Mouse (Mus musculus) frontal cortex, postnatal 36 days (tissue): Measurements from ENCODE around the gene Celf5.
A peak's percentile ranks its signal among the peaks of the same experiment; 100 is the strongest.

Experiments used
- DNase-seq, 2 experiments: peaks; one replicate each; pipeline ENCODE4 v3.0.0; 2022; ENCODE audit warnings: low spot score in 2 of 2

Gene Celf5

DNA sequence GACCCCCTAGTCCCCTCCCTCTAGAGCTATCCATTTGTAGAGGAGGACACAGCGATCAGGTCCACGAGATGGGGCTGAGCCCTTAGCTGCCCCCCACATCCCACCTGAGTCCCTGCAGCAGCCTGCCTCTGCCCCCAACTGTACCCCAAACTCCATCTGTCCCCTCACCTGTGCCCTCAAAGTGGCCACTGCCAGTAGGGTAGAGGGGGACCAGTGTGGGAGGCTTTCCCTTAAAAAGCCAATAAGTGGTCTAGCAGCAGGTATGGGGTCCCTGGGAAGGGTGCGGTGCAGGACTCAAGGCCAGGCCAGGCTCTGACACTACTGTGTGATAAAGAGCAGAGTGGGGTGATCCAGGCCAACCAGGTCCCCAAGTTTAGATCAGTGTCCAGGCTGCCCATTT, 55.2 kb downstream of the Celf5 start:
- no peak for DNase-seq

DNA sequence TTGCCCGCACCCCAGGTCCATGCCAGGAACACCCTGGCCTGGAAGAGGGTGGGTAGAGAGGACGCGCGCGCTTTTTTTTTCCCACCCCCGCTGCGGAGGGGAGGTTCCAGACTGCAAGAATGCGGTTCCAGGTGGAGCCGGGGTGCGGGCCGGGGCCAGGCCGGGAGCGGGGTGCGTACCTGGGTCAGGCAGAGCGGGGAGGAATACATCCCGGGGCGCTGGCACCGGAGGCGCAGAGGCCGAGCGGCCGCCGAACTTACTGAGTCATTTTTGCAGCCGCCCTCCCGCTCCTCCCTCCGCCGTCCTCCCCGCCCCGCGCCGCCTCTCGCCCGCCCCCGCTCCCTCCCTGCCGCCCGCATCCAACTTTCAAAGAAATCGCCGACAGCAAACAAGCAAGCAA, 55.6 kb downstream of the Celf5 start:
- peak in 1 of 2 experiments; percentile 51 for DNase-seq

DNA sequence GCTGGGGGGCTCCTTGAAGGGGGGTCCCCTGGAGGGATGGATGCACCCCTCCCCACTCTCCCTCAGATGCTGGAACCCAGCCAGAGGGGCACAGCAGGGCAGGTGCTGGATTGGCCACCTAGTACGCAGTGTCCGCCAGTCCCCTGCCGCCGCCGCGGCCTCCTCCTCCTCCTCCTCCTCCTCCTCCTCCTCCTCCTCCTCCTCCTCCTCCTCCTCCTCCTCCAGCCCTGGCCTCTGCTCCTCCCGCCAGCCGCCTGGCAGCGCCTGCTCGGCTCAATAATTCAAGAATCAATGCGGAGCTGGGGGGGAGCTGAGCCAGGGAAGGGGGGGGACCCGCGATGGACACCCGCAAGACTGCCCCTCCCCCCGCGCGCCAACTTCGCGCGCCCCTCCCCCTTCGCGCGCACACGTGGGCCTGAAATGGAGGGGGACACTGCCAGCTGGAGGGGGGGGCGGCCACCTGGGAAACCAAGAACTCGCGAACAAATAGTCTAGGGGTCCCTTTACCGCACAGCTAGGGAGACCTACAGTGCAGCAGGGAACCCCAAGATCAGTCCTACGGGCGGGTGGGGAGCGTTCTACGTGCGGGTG, 56.3 kb downstream of the Celf5 start:
- DNase-seq = no peak

DNA sequence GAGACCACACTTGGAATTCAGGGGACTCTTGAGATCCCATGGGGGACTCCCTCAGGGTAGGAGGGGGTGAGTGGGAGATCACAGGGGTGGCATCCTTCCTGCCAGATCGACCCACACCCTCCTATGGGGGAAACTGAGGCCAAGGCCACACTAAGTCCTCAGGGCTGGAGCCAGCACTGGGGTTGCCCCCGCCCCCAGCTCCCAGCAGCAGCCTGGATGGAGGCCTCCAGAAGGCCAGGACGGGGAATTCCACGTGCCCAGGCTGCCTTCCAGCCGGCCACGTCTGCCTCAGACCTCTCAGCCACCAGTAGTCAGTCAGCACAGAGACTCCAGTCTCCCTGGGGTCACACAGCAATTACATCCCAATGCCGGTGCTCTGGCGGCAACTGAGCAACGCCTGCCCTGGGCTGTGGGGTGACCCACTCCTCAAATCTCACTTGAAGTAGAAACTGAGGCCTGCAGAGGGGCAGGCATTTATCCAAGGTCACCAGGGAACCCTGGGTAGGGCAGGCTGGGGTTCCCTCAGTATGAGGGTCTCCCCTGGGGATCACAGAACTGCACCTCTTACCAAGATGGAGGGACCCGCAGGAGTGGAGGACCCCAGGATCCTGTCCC, 57.2 kb downstream of the Celf5 start:
- no peak for DNase-seq

DNA sequence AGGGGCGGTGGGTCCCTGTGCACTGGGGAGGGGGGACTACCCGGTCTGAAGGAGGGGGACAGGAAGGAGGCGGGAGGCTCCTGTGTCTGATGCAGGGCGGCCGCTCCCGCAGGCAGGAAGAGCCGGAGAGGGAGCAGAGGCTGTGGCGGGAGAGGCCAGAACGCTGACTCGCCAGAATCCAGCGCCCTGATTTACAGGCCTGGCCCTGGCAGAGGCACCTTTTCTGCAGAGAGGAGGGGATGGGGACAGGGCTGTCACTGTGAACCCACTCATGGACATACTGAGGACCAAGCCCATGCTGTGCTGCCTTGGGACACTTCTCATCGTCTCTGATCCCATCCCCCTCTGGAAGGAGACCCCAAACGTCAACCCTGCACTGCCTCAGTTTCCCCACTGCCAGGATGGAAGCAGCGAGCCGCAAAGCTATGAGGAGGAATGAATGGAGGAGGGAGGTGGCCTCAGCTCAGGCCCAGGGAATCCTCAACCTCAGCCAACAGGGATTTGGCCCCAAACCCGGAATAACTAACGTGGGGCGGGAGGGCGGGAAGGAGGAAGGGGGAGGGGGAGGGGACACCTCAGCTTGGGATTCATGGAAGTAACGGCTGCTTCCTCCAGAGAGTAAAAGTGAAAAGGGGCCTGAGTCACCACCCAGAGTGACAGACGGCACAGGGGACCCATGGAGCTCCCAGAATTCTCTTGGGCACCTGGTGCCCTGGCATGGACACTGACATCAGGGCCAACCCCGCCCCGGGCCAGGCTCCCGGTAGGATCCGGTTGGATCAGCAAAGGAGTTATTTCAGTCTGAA, 58.1 kb downstream of the Celf5 start:
- no peak for DNase-seq

DNA sequence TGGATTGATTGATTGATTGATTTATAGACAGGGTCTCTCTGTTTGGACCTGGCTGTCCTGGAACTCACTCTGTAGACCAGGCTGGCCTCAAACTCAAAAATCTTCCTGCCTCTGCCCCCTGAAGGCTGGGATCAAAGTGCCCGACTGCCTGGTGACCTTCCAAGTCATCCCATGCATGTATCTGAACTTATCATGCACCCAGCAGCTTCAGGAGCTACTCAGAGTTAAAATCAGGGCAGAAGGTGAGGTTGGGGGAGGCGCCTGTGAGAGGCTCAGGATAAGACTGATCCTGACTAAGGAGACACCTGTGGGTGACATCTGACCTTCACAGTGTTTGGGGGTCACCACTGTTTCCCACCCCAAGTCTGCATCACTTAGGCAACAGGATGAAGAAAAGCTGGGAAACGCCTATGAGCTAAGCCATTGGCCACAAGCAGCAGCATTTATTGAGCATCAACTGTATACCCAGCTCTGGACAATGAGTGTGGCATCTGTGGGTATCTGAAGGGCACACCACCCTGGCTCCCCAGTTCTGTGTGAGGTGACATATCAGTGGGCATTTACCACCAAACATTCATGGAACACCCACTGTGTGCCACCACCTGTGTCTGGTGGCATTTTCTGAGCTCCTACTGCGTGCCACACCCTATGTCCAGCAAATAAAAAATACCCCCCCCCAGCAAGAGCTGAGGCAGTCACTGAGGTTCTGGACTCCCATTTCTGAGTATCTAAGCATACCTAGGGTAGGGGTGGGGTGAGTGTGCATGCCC, 58.8 kb downstream of the Celf5 start:
- no peak for DNase-seq

DNA sequence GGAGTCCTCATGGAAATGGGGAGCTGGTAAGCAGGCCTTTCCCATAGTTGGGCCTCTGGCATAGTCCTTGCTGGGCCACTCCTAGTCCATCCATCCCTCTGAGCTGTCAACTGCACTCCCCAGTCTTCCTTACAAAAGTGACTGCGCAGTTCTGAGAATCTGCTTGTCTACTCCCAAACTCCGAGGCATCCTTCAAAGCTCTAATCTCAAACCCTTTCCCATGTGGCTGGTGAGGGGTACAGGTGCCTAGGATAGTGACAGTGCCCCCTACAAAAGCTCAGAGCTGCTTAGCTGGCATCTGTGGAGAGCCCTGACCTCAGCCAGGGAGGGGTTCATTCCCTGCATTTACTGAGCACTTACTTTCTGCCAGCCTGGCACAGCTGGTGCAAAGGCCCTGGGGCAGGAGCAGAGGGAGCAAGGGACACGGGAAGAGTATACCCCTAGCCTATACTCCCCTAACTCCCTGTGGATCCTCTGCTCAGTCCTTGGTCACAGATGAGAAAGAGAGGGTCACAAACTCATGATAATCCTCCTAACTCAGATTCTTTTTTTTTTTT, 59.8 kb downstream of the Celf5 start:
- DNase-seq = no peak

DNA sequence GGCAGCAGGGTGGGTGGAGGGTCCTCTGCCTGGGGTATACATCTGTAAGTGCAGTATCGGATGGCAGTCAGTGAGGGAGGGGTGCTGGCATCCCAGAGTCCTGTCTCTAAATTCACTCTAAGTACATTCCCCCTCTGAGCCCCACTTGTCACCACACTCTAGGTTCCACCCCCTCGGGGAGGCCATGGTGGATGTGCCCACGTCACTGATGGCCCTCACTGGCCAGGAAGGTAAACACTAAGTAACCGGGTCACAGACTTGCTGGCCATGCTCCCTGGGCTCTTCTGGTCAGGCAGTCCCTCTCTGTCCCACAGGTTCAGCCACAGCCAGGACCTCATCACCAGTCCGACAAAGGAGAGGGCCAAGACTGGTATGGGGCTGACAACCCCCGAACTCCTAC, 60.3 kb downstream of the Celf5 start:
- no peak for DNase-seq

DNA sequence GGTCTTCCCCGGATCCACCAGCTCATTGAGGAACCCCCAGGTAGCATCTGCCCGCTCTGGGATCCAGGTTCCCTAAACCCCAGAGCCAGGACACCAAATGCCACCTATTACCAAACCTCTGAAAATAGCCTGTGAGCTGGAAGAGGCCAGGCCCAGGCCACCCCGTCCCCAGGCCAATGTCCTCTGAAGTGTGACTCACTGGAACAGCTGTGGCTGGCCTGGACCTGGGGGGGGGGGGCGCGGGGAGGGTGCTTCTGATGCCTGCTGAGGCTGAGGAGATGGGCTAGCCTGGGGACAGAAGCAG, 60.8 kb downstream of the Celf5 start:
- DNase-seq = no peak

DNA sequence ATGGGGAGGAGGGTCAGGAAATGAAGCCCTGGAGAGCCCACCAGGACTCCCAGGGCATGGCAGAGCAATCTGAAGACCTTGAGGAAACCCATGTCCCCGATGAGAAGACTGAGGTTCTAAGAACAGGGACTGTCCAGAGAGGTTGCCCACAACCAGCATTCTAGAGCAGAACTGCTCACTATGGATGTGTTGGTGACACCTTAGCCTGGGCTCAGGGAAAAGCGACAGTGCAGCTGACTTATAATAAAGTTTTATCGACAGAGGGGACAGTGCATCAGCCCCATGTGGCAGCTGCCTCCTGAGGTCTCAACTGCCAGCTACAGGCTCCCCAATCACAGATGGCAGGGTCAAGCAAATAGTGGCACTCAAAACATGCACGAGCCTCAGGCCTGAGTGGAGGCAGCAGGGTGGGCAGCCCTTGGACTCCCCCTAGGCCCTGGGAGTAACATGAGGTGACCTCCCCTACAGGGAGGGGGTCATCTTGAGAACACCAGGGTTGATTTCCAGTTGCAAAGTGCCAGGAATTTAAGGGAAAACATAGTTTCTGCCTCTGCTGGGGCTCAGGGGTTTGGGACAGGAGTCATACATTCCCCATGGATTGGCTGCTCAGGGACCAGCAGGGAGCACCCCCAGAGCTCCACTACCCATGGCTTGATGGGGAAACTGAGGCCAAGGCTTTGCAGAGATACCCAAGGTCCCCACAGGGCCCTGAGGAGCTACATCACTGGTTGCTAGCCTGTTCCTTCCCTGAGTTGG, 61.3 kb downstream of the Celf5 start:
- DNase-seq = no peak

DNA sequence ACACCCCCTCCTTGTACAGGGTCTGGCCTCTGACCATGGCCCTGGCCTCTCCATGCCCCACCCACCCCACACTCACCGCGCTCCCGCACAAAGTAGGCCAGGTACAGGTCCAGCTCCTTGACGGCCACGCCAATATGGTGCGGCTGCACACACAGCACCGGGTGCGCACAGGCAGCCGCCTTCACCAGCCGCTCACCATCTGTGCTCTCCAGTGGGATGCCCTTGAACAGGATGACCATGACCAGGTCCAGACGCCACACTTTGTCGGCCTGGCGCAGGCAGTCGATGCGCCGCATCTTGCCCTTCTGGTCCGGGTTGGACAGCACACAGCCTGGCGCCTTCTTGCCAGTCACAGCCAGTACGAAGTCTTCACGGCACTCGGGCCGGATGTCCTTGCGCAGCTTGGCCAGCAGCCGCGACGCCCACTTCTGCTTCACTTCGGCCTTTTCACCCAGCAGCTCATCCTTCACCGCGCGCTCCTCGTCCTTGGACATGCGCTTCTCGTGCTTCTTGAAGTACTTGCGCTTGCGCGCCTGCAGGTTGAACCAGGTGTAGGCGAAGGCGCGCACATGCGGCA, 62.2 kb downstream of the Celf5 start:
- no peak for DNase-seq

DNA sequence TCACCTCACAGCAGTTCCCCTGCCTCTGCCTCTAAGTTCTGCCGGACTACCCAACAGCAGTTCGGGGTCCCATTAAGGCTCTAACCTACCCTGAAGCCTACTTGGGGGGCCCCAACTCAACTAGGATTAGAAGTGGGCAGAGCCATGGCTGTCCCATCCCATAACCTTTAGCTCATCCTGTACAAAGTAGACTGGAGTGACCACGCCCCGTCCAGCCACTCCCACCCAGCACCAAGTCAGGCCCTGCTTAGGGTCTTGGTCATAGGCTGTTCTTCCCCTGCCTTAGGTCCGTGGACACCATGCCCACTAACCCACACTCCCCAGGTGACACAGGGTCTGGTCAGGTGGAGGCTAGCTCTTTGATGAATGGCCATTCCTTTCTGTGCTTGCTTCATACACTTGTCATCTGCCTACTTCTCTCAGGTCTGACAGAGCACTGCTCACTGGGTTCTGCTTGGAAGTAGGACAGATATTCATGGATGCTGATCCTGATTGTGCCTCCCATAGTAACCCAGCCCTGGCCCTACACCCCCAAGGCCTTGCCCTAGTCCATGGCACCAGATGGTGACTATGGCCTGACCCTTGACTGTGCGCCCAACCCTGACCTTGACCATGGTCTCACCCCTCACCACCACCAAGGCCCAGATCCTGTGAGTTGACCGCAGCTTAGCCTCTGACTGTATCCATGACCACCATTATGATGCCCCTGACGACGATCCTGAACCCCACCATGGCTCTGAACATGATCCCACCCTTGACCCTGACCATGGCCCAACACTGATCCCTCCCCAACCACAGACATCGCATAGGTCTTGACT, 63.2 kb downstream of the Celf5 start:
- no peak for DNase-seq

DNA sequence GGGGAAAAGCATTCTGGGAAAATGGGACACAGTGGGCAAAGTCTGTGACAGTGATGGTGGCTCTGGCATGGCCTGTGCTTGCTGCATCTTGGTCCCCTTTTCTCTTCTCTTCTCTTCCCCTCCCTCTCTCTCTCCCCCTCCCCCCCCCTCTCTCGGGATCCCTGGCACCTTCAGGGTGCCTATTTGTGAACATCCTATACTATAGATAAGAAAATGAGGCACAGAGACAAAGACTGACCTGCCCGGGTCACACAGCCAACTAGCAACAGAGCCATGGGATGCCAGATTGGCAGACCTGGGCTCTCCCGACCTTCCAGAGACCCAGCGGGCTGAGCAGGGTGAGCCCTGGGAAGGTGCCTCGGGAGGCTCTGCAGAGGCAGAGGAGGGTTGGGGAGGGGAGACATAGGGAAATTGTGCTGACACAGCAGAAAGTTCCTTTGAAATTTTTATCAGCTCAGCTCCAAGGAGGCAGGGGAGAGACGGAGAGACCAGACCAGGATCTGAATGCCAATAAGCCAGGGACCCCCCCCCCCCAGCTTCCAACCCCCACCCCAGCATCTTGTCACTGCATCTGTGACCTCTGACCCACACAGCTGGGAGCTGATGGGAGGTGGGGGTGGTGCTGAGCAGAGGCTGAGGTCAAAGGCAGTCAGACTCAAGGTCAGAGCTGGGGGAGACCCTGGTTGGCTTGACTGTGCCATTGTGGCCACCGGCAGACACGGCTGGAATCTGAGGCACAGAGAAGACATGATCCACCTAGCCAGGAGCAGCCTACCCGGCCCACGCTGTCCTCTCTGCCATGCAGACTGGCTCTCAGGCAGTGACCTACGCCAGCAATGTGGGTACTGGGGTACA, 64.1 kb downstream of the Celf5 start:
- no peak for DNase-seq

DNA sequence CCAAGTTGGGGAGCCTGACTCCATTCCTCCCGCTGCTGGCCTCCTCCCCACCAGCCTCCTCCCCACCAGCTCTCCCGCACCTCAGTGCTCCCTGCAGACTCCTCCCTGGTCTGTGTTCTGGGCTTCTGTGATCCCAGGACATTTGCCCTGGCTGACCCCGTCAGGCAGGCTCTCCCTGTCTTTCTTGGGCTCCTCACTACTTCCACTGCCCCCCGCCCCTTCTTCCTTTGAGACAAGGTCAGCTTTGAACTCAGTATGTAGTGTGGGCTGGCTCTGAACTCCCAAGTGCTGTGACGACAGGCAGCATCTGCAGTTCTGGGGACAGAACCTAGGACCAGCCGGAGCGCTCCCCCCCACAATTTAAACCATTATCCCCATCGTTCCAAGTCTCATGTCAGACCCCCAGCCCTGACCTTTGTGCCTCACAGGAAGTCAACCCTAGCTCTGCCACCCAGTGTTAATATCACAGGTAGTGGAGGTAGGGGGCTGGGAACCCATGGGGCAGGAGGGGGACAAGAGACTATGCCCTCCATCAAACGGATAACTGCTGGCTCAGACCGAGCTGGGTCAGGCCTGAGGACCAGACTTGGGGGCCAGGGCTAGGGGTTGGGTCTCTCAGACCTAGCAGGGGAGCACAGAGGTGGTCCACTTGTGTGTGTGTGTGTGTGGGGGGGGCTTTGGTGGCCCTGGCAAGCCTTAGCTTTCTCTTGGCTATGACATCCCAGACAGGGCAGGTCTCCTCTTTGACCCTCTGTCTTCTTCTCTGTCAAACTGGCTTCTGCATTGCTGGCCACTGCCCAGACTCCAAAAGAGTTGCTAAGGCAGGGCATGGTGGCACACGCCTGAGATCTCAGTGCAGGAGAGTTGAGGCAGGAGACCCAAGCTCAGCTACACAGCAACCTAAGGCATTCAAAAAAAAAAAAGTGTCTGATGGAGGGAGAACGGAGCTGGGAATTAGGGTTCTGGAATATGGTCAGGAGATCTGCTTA, 65.0 kb downstream of the Celf5 start:
- no peak for DNase-seq

DNA sequence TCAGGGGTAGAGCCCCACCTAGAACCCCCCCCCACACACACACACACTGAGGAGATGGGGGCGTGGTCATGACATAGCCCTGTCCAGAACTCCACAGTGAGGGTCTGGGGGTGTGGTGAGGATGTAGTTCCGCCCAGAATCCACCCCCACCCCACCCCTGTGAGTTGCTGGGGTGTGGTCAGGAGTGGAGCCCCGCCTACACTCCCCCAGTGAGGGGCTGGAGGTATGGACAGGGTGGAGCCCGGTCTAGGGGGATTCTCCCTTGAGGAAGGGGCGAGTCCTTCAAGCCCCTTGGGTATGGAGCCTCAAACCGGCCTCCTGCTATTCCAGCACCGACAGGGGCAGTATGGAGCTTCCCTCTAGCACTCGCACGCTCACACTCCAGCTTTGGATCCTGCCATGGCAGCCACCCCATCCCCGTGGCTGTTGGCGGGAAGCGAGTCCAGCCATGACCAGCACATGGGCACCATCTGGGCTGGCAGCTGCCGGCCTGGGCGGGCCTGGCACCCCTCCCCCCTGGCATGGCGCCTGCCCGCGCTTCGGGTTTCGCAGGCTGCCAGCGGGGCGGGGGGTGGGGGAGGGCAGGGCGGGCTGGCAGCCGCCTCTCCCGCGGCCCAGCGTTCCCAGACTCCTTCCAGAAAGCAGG, 65.8 kb downstream of the Celf5 start:
- peak; percentile 82 to 90 for DNase-seq

DNA sequence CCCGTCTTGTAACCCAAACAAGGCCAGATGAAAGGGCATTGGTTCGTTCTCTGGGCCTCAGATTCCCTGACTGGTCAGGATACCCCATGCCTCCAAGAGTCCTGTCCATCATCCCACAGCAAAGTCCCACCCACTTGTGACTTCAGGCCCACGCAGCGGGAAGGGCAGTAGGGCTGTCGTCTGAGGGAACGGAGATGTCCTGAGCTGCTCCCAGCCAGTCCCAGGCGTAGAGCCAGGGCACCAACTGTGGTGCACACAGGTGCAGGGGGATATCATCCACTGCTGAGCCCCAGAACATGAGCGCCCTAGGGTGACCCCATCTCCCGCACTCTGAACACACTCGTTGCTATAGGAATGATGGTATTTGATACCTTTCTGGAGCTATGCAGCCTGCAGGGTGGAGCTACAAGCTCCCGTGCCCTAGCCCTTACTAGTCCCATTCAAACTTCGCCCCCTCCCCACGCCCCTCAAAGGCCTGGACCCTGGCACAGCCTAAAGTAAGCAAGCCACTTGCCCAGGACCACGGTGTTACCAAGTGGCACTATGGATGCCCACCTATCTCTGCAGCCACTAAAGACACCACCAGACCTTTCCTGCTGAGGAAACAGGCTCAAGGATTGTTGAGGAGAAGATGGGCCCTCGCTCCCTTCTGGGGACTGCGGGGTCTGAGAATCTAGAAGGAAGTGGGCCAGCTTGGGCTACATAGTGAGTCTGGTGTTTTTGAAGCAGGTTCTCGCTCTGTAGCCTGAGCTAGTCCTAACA, 66.8 kb downstream of the Celf5 start:
- DNase-seq = no peak

DNA sequence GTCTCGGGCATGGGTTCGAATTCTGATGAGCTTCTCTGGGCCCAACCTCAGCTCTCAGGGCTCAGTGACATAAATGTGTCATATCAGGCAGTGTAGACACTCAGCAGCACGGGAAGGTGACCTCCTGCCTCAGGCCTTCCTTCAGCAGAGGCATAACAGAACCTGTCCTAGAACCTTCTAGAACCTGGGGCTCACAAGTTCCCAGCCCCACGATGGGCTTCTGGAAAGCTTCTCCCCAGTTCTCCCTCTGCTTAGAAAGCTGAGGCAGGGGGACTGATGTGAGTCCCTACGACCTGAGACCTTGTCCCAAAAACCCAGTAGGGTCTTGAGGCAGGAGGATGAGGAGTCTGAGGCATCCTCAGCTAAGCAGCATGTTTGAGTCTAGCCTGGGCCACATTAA, 67.4 kb downstream of the Celf5 start:
- no peak for DNase-seq
